Mouse (Mus musculus) cerebellum, postnatal 25 days (tissue): Measurements from ENCODE around the gene Abcb9.

Source experiments
- DNase-seq, 2 experiments: peaks; one replicate each; pipeline ENCODE4 v3.0.0; 2021; ENCODE audit warnings: mixed read lengths in 2 of 2

Abcb9 gene

GRCm38 (mm10) chr5:124095596-124096232 is at the start of gene Abcb9:
Gene Abcb9, minus strand, starts transcription at chr5:124095798.
- peak; percentile 98 to 99 for DNase-seq

- DNase-seq: no peak
Measured at GRCm38 (mm10) chr5:124138066-124138465, 42.5 kb upstream of the Abcb9 start.

DNA sequence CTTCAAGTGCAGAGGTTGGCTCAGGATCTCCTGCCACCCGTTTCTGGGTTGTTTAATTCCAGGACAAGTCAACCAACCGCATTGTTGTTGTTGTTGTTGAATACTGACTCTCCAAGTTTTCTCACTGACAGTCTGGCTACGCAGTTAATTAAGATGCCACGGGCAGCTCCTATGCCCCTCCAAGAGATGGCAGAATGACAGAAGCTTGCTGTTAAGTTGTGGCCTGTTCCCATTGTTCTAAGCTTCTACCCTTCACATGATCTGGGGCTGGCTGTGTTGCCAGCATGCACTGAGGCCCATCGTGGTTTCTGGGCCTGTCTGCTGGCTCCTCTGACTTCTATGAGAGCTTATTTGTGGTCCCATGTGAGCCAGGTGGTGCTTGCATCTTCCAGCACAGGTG is 38.7 kb upstream of the Abcb9 start:
- DNase-seq: no peak

DNA sequence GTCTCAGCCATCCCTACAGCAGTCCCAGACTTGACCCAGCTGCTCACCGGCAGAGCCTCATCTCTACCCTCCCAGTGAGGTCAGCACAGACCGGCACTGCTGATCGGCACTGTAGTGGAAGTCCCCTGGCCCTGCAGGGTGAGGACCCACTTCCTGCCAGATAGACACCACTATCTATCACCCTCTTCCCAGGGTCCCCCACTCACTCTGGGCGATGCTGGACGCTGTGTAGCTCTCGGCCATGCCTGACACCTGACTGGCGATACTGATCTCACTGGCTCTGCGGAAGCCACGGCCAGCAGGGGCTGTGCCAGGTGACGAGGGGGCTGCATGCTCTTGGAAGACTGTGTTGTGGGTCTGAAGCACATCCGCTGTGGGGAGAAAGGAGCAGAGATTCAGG is 29.5 kb upstream of the Abcb9 start:
- no peak for DNase-seq

DNA sequence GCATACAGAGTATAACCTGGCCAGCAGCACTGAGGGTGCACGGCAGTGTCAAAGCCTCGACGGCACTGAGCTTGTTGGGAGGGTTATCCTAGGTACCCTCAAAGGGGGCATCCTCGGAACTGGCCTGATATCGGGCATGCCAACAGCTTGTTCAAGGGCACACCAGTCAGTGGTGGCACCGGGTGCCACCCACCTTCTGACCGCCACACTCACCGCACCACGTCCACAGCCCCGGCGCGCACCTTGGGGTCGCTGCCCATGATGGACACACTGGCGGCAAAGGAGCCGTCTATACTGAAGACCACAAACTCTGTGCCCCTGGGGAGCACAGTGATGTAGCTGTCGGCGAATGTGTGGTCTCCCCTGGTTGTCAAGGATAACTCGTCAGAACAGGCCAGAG is 26.8 kb upstream of the Abcb9 start:
- no peak for DNase-seq

- DNase-seq: peak in 1 of 2 experiments; percentile 31
Measured at GRCm38 (mm10) chr5:124119204-124119603, 23.6 kb upstream of the Abcb9 start.

DNA sequence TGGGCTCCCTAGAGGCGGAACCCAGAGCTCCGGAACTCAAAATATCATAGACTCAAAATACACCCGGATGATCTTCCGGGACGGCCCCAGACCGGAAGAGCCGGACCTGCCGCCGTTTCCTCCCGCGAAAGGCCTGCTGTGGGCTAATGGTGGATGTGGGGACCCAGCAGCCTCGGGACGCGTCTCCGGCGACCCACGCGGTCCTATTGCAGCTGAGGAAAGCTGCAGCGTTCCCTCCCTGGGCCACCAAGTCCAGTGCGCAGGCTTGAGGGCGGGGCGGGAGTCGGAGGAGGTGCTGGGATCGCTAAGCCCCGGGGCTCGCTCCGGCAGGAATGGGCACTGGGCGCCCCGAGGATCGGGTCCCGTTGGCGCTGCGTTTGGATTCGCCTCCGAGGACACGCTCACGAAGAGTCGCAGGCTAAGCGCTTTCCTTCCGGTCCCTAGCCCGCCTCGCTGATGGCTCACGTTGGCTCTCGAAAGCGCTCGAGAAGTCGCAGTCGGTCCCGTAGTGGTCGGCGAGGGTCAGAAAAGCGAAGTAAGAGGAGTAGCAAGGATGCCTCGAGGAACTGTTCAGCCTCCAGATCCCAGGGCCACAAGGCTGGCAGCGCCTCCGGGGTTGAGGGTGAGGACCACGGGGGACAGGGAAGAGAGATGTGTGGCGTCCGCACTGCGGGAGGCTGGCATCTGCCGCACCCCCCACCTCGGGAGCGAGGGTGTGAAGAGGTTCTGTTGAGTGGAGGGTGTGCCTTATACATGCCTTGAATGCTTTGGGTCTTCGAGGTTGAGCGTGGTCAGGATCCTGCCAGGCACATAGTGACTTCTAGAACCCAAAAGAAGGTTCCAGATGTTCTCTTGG is 20.6 kb upstream of the Abcb9 start, which contains the start of gene Arl6ip4:
Arl6ip4 (plus strand) TSS at position 100 of the 856 bp plus-strand sequence.
- peak; percentile 81 to 86 for DNase-seq

GRCm38 (mm10) chr5:124115531-124115930 is 19.9 kb upstream of the Abcb9 start:
- DNase-seq: no peak

GRCm38 (mm10) chr5:124114276-124115025 is 18.9 kb upstream of the Abcb9 start:
- peak in 1 of 2 experiments; percentile 40 for DNase-seq

GRCm38 (mm10) chr5:124113030-124113429 is 17.4 kb upstream of the Abcb9 start:
- DNase-seq: peak; percentile 75 to 83

DNA sequence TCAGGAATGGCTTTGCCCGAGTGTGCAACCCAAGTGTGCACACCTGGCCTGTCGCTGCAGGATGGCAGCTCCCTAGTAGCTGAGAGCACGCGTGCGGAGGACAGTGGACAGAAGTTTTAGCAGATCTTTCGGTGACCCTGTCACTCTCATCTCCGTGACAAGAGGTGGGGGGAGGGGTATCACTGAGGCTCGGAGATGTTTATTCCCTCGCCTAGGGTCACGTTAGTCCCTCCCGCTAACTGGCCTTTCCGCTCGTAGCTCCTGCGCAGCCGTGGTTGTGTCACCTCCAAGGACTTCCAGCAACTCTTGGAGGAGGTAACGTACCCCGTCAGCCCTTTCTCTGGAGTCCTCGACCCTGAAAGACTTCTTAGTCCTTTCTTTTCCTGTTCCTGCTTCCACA is 16.9 kb upstream of the Abcb9 start:
- DNase-seq: no peak

DNA sequence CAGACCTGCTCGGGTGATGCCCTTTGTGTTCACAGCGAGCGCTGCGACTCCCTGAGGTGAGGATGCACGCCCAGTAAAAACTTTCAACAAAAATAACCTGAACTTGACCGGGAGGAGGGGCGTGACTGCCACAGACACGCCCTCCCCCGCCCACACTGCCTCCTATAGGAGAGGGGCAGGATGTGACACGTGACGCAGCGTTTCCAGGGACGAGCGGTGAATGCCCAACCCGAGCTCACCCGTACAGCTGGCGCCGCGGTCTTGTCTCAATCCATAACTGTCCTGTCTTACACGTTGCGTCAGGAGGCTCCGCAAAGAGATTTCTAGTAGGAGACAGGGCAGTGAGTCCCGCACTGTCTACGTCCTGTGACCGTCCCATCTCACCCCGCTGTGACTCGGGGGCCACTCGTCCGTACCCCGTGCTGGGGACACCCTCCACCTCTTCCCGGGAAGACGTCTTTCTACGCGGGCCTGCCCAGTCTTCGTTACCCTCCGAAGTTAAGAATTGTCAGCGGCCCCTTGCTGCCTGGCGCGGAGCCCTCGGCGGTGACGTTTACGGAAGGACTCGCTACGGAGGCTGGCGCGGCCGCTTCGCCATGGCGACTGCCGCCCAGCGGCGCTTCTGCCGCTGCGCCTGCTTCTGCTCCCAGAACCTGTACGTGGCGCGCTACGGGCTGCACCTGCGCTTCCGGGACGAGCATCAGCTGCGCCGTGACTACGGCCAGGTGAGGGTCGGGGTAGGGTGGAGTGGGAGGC is 16.3 kb upstream of the Abcb9 start, which contains the start of gene Ogfod2:
Ogfod2 (plus strand) TSS at position 556 of the 756 bp plus-strand sequence.
- DNase-seq: peak; percentile 97 to 98

DNA sequence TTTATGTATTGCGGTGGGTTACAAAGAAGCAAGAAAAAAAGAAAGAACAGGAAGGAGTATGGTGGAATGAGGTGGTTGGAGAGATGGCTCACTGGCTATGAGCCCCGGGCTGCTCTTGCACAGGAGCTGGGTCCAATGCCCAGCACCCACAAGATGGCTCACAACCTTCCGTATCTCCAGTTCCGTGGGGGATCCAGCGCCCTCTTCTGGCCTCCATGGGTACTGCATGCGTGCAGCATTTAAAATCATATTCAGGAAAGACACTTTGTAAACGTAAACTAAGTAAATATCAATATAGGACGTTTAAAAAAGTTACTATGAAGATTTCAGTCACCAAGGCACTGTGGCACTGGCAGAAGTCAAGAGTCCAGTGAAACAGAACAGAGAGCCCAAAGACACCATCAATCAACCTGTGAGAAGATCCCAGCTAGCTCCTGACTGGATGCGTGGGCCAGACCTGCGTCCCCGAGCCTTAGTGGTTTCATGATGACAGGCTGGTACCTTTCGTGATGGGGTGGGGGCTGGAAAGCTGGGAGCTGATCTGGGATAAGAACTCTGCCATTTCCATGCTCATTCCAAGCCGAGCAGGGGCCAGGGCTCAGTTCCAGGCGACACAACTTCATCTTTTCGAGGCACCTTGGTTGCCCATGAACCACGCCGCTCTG is 15.6 kb upstream of the Abcb9 start:
- peak; percentile 51 to 72 for DNase-seq

DNA sequence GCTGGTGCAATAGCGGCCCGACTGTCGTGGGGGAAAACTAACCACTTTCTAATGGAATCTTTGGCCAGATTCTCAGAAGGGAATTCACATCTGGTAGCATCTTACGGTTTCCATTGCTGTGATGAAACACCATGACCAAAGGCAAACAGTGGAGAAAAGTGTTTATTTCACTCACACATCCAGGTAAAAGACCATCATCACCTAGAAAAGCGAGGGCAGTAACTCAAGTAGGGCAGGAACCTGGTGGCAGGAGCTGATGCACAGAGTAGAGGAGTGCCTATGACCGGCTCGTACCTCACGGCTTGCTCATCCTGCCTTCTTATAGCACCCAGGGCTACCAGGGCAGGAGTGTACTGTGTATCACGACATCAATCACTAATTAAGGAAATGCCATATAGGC is 8.0 kb upstream of the Abcb9 start:
- DNase-seq: no peak

DNA sequence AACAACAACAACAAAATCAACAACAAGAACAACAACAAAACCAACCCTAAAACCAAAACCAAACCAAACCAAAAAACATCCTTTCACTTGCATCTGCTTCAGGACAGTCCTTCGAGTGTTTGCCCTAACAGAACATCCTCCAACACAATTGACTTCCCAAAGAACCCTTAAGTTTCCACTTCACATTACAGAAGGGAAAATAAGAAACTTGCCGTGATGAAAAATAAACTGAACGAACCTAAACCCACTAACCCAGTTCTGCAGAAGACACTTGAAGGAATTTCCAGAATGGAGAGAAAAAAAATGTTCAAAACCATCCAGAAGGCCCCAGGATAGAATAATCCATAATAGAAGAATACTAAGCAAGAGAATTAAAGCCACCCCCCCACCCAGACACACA is 7.4 kb upstream of the Abcb9 start:
- no peak for DNase-seq

DNA sequence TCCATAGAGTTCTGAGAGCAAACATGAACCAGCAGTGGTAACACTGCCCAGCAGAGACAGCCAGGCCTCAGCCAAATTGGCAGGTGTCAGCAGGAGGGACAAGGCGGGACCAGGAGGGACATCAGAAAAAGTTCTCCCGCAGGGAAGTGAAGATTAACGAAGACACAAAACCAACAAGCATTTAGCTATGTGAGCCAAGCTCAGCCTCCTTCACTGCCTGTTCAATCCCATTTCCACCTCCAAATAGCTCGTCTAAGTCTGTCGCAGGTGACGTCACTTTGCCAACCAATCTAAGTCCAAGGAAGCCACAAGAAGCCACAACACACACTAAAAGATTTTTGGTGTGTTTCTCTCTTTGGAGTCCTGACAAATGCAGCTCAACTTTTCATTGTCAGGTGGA is 6.7 kb upstream of the Abcb9 start:
- no peak for DNase-seq

DNA sequence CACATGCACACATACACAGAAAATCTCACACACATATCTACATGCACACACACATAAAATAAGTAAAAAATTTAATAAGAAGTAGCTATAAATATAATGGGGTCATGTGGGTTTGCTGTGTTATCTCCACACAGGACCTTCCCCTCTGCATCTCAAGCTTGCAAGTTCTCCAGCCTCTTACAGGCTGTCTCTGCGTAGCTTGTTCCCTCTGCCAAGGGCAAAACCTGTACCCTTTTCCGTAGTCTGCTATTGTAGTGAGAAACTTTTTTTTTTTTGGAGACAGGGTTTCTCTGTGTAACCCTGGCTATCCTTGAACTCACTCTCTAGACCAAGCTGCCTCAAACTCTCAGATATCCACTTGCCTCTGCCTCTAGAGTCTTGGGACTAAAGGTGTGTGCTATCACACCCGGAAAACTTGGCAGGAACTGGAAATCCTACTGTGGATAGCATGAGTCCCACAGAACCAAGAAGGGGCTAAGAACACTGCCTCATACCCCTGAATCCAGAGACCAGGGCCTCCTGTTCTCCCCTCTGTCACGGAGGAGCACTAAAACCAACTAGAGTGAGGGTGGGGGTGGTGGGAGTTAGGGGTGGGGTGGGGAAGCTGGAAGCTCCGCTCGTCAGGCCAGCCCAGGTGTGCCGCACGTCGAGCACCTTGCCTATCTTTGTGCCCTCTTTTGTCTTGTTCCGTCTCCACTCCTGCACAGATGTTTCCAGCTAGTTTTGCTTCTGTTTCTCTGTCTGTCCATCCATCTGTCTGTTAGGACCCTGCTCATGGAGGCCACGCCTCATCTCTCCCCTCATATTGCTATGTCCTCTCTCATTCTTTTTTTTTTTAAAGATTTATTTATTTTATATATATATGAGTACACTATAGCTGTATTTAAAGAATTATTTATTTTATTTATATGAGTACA is 4.8 kb upstream of the Abcb9 start:
- no peak for DNase-seq

DNA sequence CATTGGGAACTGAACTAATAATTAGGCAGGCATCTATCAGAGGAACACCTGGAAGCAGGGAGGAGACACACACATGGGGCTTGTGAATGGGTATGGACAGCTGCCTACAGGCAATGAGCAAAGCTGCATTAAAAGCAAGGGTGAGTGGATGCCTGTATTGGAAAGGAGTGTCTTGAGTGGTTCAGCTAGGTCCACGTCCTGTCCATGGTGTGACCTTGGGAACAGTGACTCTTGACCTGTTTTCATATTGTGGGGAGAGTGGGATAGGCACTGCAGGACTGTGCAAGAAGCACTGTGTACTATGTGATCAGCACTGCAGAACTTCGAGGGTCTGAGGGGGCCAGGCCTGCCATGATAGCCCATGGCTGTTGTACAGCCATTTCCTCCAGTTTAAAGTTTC is 3.3 kb upstream of the Abcb9 start:
- no peak for DNase-seq

DNA sequence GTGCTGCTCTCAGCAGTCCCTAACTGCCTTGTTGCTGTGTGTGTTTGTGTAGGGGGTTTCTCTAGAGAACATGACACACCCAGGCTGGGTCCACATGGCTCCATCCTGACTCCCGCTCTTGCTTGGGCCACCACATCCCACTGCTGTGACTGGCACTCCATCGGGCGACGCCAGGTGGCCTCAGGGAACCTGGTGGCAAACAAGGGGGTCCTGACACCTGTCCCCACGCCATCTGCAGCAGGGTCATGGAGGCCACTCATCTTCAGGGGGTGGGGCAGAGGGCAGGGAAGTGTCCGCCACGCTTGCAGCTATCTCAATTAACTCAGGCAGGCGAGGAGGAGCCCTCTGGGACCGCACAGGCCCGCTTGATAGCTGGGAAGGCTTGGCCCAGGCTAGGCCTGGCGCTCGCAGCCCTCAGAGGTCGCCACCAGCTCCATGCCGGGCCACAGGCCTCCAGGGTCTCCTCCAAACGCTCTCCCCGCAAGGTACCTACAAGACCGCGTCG is 469 bp downstream of the Abcb9 start:
- DNase-seq: no peak

- DNase-seq: peak in 1 of 2 experiments; percentile 21
Measured at GRCm38 (mm10) chr5:124093852-124094604, 1.6 kb downstream of the Abcb9 start.
